Mouse (Mus musculus) liver, embryonic 16.5 days (tissue): ENCODE data around the gene Tsen54. TPM values are rescaled to one million over a fixed set of nuclear protein-coding genes. Genes with fewer than 3 reads are reported as not detected.

Source experiments
- ATAC-seq: fragments of 200-750 bp; cut with Nextera tagmentation; 2 replicates; pipeline ENCODE4 v1.8.0; 2017; ENCODE audit warnings: low read depth, mild to moderate bottlenecking, moderate number of reproducible peaks, moderate library complexity
- H3K27ac ChIP-seq: fragments of 300-500 bp; sonication (generic); 2 replicates; pipeline ENCODE4 v1.5.1; 2014; ENCODE audit warnings: mild to moderate bottlenecking, low read length
- H3K27me3 ChIP-seq: fragments of 300-500 bp; sonication (generic); 2 replicates; pipeline ENCODE4 v1.6.1; 2014; ENCODE audit warnings: low read depth, low read length, mixed read lengths; ENCODE audit not compliant: control insufficient read depth, insufficient read depth
- H3K36me3 ChIP-seq: fragments of 300-500 bp; sonication (generic); 2 replicates; pipeline ENCODE4 v1.6.1; 2014; ENCODE audit warnings: mild to moderate bottlenecking; ENCODE audit not compliant: control insufficient read depth, insufficient read depth
- H3K4me1 ChIP-seq: fragments of 300-500 bp; sonication (generic); 2 replicates; pipeline ENCODE4 v1.6.1; 2014; ENCODE audit warnings: low read depth, low read length, mixed read lengths; ENCODE audit not compliant: control insufficient read depth
- H3K4me2 ChIP-seq: fragments of 300-500 bp; sonication (generic); 2 replicates; pipeline ENCODE4 v1.6.1; 2014; ENCODE audit warnings: low read depth, low read length, mixed read lengths
- H3K4me3 ChIP-seq: fragments of 300-500 bp; sonication (generic); 2 replicates; pipeline ENCODE4 v1.5.1; 2014; ENCODE audit warnings: low read depth, mild to moderate bottlenecking, low read length
- H3K9ac ChIP-seq: fragments of 300-500 bp; sonication (generic); 2 replicates; pipeline ENCODE4 v1.6.1; 2014; ENCODE audit warnings: low read depth, low read length
- H3K9me3 ChIP-seq: fragments of 300-500 bp; sonication (generic); replicated peaks from 2 replicates; pipeline ENCODE4 v1.6.1; 2016; ENCODE audit warnings: low read length; ENCODE audit not compliant: control insufficient read depth
- WGBS: fragments of 180-500 bp; shearing (Covaris S2); extraction: QIAGEN DNeasy Blood & Tissue Kit; methylation state at CpG from one replicate; pipeline ENCODE4 v1.1.7; 2014; ENCODE audit not compliant: insufficient replicate concordance; 5-methylcytosine and 5-hydroxymethylcytosine counted together
- polyA plus RNA-seq: library from polyadenylated mRNA; unstranded; fragments of >200 nt; fragmentation: Nextera tagmentation; extraction: Ambion mirVana; gene quantifications from 2 replicates; pipeline ENCODE4 v1.2.1, GENCODE M21; 2015

The Tsen54 gene
- polyA plus RNA-seq, 1 experiment from 2014 or later = 10.2 TPM

DNA sequence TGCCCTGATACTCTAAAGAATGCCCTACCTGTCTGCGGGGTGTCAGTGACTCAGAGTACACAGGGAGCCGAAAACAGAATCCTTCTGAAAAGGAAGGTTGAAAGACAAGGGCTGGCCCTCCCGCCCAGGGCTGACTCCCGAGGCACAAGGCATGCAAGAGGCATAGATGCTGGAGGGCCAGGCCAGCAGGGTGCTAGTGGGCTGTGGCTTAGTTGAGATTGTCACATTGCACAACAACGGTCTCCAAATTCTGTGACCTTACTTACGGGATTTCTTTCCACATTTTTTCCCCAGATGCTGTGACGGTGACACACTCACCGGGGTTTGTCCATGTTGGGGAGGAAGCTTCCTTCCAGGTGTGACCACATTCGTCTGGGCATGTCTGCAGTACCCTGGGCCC lies 37.6 kb upstream of the Tsen54 start:
- Histone ChIP-seq H3K27ac (no peak overlapping the region), H3K9me3 (no peaks in the 10 kb centered on the region), H3K27me3 (no peaks in the 10 kb centered on the region), H3K4me2 (no peak overlapping the region), H3K4me1 (peaks cover 46% of the 10 kb centered on the region), H3K4me3 (no peak overlapping the region), H3K36me3 (no peaks in the 10 kb centered on the region), H3K9ac (no peak overlapping the region)
- 80% methylated on average over 9 of the region's 9 CpGs for WGBS
- ATAC-seq = no peak

DNA sequence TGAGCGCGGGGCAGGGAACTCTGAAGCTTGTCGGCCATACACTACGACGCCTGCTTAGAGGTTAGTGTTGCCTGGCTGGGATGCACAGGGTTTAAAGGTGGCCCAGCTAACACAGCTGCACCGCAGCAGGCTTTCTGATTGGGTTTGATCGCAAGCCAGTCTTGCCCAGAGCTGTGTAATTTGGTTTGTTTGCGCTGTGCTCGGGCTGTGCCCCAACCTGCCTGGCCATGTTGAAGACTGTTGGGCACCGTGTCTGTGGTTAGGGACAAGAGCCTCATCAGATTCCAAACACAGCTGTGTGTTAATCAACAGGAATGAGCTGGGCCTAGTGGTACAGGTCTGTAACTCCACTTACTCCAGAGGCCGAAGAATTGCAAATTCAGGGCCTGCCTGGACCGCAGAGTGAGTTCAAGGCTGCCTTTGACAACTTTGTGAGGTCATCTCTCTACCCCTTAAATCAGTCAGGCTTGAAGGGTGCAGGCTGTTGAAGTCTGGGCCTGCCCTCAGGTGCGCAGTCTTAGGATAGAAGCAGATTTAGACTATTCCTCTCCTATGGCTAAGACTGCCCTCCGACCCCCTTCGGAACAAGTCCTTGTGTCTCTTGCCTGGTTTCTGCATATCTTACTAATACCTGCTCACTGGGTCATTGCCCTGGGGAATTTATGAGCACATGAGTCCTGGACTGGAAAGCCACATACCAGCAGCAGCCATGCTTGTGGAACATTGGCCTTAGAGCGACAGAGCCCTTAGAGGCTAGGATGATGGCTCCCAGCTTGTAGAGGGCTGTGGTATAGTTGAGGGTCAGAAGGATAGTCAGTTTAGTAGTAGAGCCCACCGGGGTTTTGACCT lies 36.8 kb upstream of the Tsen54 start:
- WGBS = 88% methylated on average over 17 of the region's 17 CpGs

DNA sequence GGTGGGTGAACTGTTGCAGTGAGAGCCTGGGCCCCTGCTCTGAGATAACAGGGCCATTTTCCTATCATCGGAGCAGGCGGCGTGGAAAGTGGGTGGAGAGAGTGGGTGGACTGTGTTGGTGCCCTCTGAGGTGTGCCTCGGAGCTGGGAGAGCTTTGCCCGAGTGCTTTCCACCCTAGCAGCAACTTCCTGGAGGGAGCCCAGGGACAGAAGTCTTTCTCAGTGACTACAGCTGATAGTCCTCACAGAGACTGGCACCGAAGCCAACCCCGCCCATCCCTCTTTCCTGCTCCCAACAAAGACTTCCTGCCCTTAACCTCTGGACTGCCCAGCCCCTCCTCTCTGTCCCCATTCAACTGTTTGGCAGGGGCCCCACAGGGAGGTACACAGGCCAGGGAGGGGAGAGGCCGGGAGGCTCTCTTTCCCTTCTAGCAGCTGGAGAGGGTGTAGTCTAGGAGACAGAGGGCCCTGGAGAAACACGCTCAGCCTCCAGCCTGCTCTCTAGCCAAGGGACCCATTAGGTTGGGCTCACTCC lies 35.4 kb upstream of the Tsen54 start:
- peak overlapping the region; percentile 49 for H3K4me3 ChIP-seq

More for the DNA sequence above, 36.8 kb upstream of the Tsen54 start:
- Histone ChIP-seq H3K9me3 (no peaks in the 10 kb centered on the region), H3K27me3 (no peaks in the 10 kb centered on the region), H3K9ac (no peak overlapping the region), H3K36me3 (no peaks in the 10 kb centered on the region), H3K27ac (peak overlapping the region; percentile 49), H3K4me1 (peaks cover 46% of the 10 kb centered on the region), H3K4me2 (no peak overlapping the region), H3K4me3 (no peak overlapping the region)
- no peak for ATAC-seq

DNA sequence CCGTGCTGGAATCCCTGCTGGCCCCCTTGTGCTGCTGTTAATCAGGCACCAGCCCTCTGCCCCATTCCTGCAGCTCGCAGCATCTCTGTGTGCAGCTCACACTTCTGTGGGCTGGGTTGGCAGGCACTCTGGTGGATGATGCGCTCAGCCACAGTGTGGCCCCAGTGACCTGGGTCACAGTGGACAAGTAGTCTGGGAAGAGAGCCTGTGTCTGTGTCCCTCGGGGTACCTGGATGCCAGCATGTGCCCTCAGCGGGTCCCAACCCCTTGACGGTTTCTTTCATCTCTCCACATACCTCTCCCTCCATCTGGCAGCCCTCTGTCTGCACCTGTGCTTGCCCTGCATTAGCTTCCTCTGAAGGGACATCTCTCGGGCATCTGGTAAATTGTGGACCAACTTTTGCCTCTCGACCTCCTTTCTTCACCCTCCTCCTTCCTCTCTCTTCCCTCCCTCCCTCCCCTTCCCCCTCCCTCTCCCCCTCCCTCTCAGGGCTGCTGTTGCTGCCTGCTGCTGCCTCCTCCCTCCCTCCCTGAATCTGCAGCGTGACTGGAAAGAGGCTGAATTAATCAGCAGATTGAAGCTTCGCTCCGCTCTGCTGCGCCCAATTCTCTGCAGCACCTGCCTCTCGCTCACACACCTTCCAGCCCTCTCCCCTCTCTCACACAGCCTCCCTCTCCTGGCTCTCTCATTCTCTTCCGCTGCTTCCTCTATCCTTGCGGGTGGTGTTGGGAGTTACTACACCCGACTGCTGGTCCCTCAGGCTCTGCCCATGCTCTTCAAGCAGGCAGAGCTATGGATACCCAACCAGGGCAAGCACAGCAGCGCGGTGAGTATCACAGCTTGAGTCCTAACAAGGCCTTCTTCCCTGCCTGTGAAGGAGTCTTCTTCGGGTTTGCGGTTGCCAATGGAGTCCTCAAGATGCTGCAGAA lies 34.1 kb upstream of the Tsen54 start:
- H3K9ac ChIP-seq = peak overlapping the region; percentile 69; the same call in 1 of the 2 replicates
- H3K4me2 ChIP-seq = peak overlapping the region; percentile 77
- no peak for ATAC-seq
- peak overlapping the region; percentile 98 for H3K27ac ChIP-seq
- 46% methylated on average over 20 of the region's 20 CpGs for WGBS
- H3K4me1 ChIP-seq = peaks cover 41% of the 10 kb centered on the region
- no peak overlapping the region; the same call in 1 of the 2 replicates for H3K4me3 ChIP-seq
- no peaks in the 10 kb centered on the region for H3K9me3 ChIP-seq
- H3K36me3 ChIP-seq = no peaks in the 10 kb centered on the region
- H3K27me3 ChIP-seq = no peaks in the 10 kb centered on the region

More for the DNA sequence above, 35.4 kb upstream of the Tsen54 start:
- Histone ChIP-seq H3K36me3 (no peaks in the 10 kb centered on the region), H3K4me1 (peaks cover 43% of the 10 kb centered on the region), H3K27ac (peak overlapping the region; percentile 98), H3K9me3 (no peaks in the 10 kb centered on the region), H3K9ac (peak overlapping the region; percentile 69), H3K27me3 (no peaks in the 10 kb centered on the region), H3K4me2 (peak overlapping the region; percentile 77)
- ATAC-seq = peak; percentile 92
- 4% methylated on average over 9 of the region's 9 CpGs for WGBS

GRCm38 (mm10) chr11:115786473-115786872 lies 28.1 kb upstream of the Tsen54 start:
- peaks cover 11% of the 10 kb centered on the region for H3K36me3 ChIP-seq
- no peak for ATAC-seq

DNA sequence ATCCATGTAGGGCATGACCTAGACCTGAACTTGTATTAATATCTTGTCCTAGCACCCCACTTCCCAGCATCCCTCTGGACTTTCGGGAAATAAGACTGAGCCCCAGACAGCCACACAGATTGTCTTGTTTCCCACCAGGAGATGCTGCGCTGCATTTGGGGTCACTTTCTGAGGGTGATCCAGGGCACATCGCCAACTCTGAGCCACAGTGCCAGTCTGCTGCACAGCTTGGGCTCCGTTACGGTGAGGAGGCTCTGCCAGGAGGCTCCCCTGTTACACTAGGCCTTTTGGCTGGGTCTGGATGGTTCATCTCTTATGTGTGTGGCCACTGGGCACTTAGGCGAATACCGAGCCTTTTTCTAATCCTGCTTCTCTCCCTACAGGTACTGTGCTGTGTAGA lies 24.7 kb upstream of the Tsen54 start:
- 87% methylated on average over 7 of the region's 7 CpGs for WGBS
- Histone ChIP-seq H3K4me2 (no peak overlapping the region), H3K36me3 (peaks cover 35% of the 10 kb centered on the region), H3K4me3 (no peak overlapping the region), H3K9ac (no peak overlapping the region), H3K4me1 (no peaks in the 10 kb centered on the region), H3K9me3 (no peaks in the 10 kb centered on the region), H3K27ac (no peak overlapping the region), H3K27me3 (no peaks in the 10 kb centered on the region)
- ATAC-seq = no peak

More at GRCm38 (mm10) chr11:115786473-115786872, 28.1 kb upstream of the Tsen54 start:
- H3K4me2 ChIP-seq = no peak overlapping the region
- WGBS = 80% methylated on average over 6 of the region's 6 CpGs
- no peak overlapping the region for H3K9ac ChIP-seq
- no peak overlapping the region for H3K27ac ChIP-seq
- H3K4me3 ChIP-seq = no peak overlapping the region
- H3K27me3 ChIP-seq = no peaks in the 10 kb centered on the region
- H3K9me3 ChIP-seq = no peaks in the 10 kb centered on the region
- no peaks in the 10 kb centered on the region; the same call in 1 of the 2 replicates for H3K4me1 ChIP-seq

DNA sequence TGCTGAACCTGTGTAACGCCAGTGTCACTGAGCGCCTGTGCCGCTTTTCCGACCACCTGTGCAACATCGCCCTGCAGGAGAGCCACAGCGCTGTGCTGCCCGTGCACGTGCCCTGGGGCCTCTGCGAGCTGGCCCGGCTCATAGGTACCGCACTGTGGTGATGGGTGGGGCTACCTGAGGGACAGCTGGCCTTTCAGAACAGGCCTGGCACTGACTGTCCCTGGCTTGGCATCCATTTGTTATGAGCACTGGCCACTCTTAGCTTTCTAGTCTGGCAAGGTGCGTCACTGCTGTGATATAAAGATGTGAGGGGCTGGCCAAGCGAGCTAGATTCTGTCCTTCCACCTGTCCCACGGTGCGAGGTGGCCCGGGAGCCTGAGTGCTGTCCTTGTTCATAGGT lies 22.6 kb upstream of the Tsen54 start:
- no peak overlapping the region for H3K4me2 ChIP-seq
- no peak overlapping the region for H3K4me3 ChIP-seq
- no peaks in the 10 kb centered on the region for H3K4me1 ChIP-seq
- 91% methylated on average over 16 of the region's 16 CpGs for WGBS
- H3K9me3 ChIP-seq = no peaks in the 10 kb centered on the region
- H3K9ac ChIP-seq = no peak overlapping the region
- no peak for ATAC-seq
- H3K36me3 ChIP-seq = peaks cover 40% of the 10 kb centered on the region
- H3K27me3 ChIP-seq = no peaks in the 10 kb centered on the region
- H3K27ac ChIP-seq = no peak overlapping the region

DNA sequence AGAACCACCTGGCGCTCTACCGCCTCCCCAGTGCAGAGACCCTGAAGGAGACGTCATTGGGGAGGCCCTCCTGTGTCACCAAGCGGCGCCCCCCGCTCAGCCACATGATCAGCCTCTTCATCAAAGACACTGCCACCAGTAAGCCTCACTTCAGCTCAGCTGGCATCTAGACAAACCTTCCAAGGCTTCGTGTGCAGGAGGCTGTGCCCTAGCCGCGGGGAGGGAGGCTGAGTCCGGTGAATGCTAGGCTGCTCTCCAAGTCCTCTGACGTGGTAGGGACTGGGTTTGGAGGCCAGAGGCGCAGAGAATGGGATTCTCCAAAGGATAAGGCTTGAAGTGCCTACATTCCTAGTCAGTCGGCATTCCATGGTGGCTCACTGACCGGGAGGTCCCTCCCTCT lies 22.2 kb upstream of the Tsen54 start:
- no peak overlapping the region for H3K9ac ChIP-seq
- no peak overlapping the region for H3K4me2 ChIP-seq
- WGBS = 82% methylated on average over 14 of the region's 14 CpGs
- no peaks in the 10 kb centered on the region for H3K27me3 ChIP-seq
- no peaks in the 10 kb centered on the region for H3K4me1 ChIP-seq
- H3K36me3 ChIP-seq = peaks cover 40% of the 10 kb centered on the region
- H3K27ac ChIP-seq = no peak overlapping the region
- ATAC-seq = no peak
- no peak overlapping the region for H3K4me3 ChIP-seq
- H3K9me3 ChIP-seq = no peaks in the 10 kb centered on the region
